Mouse (Mus musculus): ENCODE data around the gene Hsf5.

Hsf5 gene

DNA sequence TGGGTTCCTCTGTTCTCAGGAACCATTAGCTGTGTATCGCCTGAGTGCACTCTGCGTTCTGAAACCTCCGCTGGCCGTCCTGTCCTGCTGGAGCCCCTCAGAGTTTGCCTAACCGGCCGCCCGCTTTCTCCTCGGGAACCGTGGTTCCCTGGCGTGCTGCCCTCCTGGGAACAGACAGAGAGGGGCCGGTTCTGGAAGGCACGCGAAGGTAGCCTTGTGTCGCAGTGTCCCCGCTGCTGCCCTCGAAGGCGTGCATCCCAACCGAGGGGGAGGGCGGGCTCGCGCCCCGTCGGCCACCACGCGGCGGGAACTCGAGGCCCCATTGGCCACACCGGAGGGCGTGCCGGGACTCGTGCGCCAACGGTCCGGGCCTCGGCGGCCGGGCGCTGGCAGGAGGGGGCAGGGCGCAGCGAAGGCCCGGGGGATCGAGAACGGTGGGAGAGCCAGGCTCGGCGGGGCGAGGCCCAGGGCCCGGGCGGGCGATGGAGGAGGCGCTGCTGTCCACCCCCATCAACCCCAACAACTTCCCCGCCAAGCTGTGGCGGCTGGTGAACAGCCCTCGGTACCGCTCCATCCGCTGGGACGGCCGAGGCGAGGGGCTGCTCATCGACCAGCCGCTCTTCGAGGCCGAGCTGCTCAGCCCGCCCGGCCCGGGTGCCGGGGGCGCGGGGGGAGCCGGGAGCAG lies at the start of gene Hsf5:
TSS of gene Hsf5 (plus strand) at position 375 of the 685 bp plus-strand sequence.
- DNase-seq, result peak in 1 of 2 experiments; percentile 26

DNA sequence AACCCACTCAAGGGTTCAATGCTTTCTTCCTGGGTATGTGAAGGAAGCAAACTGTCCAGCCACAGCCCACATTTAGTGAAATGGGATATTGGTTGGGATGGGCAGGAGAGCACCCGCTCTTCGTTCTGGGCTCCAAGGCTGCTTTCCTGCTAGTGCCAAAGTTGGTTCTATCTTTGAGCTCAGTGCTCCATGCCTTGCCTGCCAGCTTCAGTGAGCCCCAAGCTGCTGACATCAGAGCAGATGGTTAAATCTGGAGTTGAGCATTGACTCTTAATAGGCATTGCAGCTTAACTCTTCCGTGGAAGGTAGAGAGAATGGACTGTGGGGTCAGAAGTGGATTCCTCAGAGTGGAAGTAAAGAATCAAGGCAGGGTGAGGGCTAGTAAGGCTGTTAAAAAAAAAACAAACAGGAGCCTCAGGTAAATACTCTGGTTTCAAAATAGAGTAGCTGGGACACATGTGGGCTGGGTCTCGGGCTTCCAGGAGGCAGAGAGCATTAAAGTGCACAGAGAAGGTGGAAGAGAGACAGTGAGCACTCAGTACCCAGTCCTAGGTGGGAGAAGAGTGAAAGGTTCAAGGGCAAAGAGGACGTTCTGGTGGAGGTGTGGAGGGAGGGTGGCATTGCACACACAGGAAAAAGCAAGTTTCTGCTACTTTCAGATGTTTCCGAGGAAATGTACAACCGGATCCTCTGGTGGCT lies 48.6 kb upstream of the Hsf5 start, which contains the start of gene Sept4:
TSS of gene Sept4 (plus strand) at position 649 of the 699 bp plus-strand sequence.
- DNase-seq, result no peak

DNA sequence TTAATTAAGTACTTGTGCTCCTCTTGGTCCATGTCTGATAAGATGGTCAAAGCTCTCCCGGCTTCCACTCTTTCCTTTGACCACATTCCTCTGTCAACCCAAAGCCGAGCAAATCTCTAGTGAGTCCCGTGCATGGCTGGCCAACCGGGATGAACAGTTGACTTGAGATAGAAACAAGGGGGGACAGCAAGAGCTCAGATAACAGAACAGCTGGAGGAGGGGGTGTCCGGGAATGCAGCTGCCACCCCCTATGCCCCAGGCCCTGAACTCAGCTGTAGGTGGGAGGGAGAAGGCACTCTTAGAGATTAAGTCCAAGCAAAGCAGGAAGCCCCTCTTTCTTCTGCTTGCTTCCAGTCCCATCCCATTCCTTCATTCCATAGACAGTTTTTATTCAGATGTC lies 46.2 kb upstream of the Hsf5 start:
- no peak for DNase-seq

DNA sequence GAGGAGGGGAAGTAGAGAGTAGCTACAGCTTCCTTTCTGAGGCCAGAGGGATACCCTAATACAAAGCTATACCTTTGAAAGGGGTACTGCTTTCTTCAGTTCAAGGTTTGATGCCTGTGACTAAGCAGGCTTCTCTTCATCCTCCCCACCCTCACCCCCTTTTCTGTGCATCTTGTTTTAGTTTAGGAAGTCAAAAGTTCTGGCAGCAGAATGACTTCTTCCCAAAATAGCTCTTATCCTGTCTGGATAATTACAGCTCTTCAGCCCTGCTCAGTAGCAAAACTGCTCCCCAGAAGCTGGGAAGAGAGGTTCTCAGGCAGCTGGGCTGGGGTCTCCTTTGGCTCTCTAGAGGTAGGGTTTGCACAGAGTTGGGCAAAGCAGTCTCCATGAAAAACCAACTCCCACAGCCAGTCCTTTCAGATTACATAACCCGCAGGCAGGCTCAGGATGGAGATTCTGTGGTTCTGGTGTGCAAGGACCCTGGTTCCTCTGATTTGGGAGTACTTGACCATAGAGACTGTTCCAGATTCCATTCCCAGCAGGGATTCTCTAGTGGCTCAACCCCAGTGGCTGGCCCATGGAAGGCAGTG lies 45.5 kb upstream of the Hsf5 start:
- DNase-seq, result no peak

DNA sequence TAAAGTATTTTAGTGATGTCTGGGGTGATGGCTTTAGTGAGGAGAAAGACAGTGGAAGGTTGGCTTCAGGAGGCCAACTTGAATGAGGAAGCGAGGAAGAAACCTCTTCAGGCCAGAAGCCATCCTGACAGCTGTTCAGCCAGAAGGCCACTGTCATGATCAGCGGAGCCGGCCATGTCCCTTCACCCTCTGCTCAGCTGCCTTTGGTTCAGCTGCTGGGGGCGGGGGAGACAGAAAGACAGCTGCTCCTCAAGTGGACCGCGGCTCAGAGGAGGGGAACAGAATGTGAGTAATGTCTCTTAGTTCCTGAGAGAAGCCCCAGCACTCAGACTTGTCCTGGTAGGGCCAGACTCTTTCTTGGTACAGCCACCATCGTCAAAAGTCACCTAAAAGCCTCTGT lies 43.2 kb upstream of the Hsf5 start:
- no peak for DNase-seq

DNA sequence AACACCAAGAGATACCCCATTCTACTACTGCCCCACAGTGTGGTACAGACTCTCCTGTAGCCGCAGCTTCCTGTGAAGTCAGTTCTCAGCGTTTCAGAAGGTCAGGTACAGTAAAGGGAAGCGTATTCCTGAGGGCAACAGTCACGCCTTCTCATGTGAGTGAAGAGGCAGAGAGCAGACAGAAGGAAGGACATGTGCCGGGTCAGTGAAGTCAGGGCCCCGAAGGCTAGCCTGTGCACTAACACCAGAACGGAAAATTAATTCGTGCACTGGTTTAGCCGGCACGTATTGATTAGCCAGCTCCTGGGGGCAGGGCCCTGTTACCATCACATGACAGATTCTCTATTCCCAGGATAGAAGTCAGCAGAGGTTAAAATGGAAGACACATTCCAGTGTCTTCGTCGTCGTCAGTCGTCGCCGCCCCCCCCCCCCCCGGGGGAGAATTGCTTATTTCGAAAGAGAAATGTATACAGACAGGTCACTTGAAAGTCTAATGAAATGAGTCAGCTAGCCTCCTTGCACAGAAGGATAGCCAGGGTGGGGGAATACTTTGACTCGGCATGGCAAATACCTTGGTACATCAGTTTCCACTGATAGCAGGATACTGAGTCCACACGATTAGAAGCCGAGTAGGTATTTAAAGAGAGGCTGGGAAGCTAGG lies 42.3 kb upstream of the Hsf5 start:
- no peak for DNase-seq

DNA sequence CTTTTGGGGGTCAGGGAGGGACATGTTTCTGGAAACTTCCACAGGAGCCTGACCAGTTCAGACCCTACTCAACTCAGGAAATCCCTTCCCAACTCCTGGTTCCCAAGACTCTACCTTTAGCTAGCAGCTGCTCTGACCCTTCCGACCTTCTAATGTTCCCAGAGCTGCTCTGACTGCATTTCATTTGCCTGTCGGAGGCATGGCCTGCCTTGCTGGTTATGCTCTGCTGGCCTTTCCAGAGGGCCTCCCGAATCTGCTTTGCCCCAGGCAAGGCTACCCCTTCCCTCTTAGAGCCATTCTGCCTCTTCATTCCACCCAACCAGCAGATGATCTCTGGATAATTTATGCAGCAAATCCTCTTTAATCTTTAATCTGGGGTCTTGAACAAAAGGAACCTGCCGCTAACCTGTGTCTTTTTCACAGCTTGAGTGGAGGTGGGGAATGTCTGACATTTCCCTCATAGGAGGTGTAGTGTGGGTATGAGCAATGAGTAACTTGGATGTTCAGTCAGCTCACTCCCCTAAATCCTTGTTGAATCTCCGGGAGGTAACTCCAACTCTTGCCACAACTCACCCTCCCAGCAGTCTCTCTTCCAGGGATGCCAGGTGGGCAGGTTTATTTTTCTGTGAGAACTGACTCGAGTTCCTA lies 39.2 kb upstream of the Hsf5 start:
- no peak for DNase-seq

DNA sequence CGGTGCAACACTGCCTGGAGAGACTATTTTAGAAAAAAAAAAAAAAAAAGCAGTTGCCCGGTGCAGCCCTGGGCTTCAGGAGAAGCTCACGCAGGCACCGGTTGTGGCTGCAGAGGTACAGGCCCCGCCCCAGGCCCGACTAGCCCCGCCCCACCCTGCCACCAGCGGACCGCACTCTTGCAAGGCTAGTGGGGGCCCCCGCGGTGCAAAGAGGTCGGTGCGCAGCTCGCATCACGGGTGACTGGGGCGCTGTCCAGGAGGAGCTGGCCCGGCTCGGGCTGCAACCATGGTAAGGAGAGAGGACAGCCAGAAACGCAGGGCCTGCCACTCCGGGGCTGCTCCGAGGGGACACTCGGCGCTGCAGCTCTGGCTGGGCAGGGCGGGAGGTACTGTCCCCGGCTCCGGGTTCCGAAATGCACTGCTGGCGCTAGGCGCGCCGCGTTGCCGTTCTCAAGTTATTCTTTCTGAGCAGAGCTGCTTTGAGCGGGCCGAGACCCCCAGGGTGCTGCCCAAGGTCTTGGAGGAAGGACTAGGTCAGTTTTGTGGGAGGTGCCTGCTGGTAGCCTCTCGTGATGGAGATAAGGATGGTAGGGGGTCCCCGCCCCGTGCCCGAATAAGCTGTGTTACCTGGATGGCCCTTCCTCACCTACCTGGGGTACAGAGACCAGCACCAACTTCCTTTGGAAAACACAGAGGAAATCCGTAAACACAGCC lies 38.6 kb upstream of the Hsf5 start:
- peak; percentile 90 to 95 for DNase-seq

DNA sequence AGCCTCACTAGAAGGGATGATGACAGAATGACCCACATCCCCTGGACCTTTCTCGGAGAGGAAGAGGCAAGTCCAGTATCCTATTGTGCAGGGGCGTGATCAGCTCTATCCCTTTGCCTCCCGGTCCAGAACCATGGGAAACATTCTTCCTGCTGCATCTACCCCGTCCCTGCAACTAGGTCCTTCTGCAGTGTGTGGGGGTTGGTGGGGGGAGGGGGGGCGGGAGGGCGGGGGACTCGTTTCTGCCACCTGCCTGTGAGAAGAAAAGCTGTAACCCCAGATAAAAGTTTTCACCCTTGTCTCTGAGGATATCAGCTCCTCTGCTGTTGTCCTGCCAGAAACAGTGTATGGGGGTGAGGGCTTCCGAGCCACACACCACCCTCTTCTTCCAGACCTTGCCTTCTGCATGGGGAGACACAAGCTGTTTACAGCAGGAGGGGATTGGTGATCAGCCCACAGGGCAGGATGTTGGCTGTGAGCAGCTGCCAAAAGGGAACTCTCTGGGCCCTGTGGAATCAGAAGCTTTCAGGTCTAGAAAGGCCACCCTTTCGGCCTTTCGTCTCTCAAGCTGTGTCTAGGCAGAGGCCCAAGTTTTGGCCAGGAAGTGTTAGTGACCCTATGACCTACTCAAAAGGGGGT lies 37.9 kb upstream of the Hsf5 start:
- DNase-seq, result peak; percentile 69 to 70

DNA sequence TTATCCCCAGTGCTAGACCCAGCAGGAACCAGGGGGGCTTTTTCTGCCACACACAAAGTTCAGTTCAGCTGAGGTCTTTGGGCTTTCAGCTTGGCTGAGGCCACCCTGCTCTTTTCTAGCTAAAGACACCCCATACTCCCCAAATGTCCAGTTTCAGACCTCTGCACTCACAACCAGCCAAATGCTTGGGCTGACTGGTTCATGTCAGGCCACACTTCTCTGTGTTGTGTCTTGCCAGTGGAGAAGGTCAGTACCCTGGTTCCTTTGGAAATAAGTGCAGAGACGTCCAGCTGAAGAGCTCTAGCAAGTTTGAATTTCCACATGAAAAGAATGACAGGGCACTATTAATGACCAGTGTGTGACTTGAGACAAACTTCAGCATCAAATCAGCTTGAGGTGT lies 37.3 kb upstream of the Hsf5 start:
- DNase-seq, result no peak

DNA sequence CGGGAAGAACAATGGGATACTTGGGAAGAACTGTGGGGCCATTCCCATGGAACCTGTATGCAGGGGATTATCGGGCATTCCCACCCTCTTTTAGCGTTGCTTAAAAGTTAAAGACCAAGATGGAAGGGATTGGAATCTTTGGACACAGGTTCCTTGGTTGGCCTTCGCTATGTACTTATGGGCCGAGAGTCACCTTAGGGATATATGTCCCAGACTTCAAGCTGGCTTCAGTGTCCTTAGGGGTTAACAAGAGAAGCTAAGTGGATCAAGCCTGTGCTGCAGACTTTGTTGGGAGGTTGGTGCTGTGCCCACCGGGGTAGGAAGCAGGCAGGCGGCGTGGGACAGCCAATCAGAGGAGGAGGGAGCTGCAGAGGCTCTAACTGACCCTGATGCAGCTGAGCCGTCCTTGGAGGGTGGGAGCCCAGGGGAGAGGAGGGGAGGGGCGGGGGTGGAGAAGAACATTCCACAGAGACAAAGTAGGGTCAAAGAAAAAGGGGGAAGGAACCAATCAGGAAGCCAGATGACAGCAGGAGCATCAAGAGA lies 36.4 kb upstream of the Hsf5 start:
- DNase-seq, result peak in 1 of 2 experiments; percentile 56

DNA sequence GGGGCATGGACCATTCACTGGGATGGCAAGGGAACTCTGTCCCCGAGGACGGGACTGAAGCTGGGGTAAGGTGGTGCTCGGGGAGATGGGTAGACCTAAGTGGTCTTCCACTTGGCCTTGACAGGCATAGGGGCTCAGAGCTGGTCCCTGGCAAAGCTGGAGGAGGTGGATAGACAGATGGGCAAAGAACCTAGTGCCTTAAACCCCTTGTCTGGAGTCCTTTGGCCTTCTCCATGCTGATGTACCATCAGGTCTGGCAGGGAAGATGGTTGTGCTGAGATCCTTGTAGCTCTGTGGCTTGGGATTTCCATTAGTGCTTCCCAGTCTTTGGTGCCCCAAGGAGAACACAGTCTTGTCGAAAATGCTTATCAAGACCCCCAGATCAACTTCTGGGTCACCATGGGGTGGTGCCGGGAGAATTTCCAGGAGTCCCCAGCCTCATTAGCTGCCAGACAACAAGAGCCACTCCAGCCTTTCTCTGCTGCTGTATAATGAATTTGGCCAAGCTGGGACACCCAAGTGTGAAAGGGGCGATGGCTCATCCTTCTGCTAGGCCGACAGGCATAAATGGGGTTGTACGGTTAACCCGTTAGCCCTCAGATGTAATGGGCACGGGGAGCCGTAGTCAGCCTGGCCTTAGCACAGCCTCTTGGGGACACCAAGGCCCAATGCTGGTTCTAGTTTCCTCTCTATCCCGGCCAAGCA lies 35.7 kb upstream of the Hsf5 start:
- no peak for DNase-seq

DNA sequence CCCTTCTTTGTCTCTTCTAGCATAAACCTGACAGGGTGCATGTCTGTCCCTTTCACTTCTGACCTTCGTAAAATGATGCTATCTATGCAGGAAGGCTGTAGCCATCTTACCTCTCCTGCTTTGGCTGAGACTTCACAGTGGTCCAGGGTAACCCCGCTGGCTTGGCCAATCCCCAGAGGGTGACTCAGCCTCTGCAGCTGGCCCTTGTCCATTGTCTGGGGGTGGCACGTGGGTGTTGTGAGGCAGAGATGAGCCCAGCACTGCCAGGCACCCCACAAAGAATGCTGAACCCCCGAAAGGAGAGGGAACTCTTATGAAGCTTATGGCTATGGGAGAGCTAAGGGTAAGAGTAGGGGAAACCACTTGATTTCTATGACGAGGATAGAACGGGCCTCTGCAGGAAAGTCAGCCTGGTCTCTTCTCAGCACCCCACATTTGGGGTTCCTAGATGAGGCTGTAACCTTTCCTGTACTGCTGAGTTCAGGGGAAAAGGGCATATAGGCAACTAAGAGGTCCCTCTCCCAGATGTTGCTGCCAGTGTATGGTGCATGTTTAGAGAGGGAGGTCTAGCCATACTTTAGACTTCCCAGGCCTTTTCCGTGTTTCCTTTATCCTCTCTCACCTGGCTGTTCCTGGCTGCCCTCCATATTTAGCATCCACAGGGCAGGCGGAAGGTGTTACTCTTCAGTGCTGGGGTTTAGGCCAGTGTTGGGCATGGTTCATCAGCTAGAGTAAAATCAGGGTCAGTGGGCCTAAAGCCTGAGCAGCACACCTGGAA lies 34.8 kb upstream of the Hsf5 start:
- DNase-seq, result peak; percentile 54 to 71

DNA sequence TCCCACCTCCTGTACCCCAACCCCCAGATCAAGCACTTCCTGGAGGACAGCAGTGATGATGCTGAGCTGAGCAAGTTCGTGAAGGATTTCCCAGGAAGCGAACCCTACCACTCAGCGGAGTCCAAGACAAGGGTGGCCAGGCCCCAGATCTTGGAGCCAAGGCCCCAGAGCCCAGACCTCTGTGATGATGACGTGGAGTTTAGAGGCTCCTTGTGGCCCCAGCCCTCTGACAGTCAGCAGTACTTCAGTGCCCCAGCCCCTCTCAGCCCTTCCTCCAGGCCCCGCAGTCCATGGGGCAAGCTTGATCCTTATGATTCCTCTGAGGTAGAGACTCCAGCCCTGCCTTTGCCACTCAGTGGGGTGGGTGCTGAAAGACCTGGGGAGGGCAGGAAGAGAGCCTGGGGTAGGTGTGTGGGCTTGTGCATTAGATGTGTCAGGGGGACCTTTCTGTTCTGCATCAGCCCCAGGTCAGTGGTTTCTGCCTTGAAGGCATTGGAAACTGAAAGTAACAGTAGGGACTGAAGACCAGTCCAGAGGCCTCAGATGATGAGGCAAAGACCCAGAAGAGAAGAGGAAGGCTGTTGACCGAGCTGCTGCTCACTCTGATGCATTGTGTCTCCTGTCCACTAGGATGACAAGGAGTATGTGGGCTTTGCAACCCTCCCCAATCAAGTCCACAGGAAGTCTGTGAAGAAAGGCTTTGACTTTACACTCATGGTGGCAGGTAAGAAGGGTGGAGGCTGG lies 33.5 kb upstream of the Hsf5 start:
- DNase-seq, result peak in 1 of 2 experiments; percentile 16

DNA sequence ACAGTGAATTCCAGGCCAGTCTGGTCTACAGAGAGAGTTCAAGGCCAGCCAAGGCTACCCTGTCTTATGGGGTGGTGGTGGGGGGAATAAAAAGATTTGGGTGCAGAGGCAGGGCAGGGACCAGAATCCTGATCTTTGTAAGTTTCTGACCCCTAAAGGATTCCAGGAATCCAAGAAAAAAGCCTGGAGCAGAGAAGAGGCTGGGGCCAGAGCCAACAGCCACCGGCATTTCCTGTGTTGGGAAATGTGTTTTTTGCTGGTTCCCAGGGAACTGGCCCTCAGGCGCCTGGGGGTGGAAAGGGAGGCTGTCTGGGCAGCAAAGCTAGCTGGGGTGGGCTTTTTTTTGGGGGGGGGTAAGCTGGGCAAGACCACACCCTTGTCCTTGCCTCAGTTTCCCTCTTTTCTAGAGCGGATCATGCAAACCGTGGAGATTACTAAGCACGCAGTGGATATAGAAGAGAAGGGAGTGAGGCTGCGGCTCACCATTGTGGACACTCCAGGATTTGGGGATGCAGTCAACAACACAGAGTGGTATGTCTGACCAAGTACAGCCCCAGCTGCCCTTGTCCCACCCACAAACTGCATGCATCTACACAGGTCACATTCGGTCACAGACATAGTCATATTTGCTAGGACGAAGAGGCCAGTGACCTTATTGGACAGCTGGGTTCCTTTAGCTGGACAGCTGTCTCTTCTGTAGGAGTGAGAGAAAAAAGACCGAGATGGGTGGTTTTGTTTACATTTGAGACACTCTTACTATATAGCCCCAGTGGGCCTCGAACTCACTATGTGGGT lies 32.1 kb upstream of the Hsf5 start:
- DNase-seq, result no peak

DNA sequence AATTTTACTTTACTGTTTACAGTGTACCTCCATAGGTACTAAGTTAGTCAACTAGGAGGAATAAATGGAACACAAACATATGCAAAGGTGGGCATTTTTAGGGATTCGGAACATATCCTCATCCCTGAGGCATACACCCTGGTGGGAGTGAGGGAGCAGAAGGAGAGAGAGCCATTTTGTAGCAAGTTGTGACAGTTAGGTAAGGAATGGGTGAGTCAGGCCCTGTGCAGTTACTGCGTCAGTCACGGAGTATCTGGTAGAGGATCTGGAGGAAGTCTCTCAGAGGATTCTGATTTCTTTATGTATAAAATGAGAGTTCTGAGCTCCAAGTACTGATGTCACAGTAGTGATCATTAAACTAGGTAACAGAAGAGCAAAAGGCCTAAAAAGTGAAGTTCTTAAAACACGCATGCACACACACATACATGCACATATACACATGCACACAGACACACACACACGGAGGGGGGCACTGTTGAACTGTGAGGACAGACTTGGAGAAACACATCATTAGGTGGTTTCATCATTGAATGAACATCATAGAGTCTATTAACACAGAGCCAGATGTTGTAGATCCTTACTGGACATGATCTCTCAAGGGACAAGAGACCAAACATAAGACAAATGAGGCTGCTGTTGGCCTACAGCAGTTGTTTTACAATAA lies 29.6 kb upstream of the Hsf5 start:
- no peak for DNase-seq

DNA sequence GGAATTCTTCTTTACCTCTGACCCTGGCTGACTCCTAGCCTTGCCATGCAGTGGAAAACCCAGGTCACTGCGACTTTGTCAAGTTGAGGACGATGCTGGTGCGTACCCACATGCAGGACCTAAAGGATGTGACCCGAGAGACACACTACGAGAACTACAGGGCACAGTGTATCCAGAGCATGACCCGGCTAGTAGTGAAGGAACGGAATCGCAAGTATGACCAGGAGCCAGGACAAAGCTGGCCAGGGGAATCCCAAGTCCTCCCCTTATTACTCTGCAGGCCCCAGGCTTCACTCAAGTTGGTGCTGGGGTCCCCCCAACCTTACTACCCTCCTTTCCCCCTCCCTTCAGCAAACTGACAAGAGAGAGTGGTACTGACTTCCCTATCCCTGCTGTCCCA lies 27.4 kb upstream of the Hsf5 start:
- no peak for DNase-seq
